Mouse (Mus musculus) C2C12 (cell line): ENCODE results near the gene Olfr1282.
"Not testable (repeated sequence)": the region's sequence is repeated elsewhere in the genome, so short reads cannot be mapped to it uniquely, and the experiment has no call there.

ENCODE experiments used
- CTCF ChIP-seq: IDR thresholded peaks from one replicate; pipeline ENCODE4 v1.5.1; 2011; ENCODE audit not compliant: control insufficient read depth, insufficient read depth, insufficient read length
- FOSL1 ChIP-seq: IDR thresholded peaks from one replicate; pipeline ENCODE4 v1.8.0; 2011; ENCODE audit warnings: mild to moderate bottlenecking, low read length; ENCODE audit not compliant: poor library complexity, insufficient read depth, severe bottlenecking
- MAX ChIP-seq: IDR thresholded peaks from one replicate; pipeline ENCODE4 v1.6.1; 2011; ENCODE audit warnings: mild to moderate bottlenecking, control low read depth
- MYOD1 ChIP-seq: IDR thresholded peaks from one replicate; pipeline ENCODE4 v1.6.1; 2011; ENCODE audit warnings: low read depth; ENCODE audit not compliant: control insufficient read depth, insufficient read length
- USF1 ChIP-seq: IDR thresholded peaks from one replicate; pipeline ENCODE4 v1.6.1; 2011; ENCODE audit warnings: low read depth, mild to moderate bottlenecking, control low read depth, moderate library complexity

DNA sequence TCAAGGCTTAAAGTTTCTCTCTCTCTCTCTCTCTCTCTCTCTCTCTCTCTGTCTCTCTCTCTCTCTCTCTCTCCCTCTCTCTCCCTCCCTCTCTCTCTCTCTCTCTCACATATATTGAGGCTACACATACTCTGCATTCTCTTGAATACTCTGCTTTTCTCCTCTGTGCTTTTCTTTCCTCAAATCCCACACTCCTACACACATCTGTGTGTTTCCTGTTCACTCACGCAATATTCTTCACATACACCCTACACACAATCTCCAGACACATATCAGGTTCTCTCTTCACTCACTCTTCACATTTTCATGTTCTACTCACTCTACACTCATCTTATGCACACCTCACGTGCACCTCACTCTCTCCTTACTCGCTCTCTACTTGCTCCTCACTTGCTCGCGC is 2.2 kb downstream of the Olfr1282 start:
- not testable (repeated sequence) for TF ChIP-seq CTCF, FOSL1, USF1, MAX, MYOD1
